Mouse (Mus musculus) kidney, postnatal 14 days (tissue): ENCODE data around the gene Usp30.

Experiments used
- DNase-seq: peaks from one replicate; pipeline ENCODE4 v3.0.0; 2022; ENCODE audit warnings: mixed read lengths

Usp30 gene

GRCm38 (mm10) chr5:114129550-114130210 is 64.4 kb downstream of the Usp30 start:
- no peak for DNase-seq

DNA sequence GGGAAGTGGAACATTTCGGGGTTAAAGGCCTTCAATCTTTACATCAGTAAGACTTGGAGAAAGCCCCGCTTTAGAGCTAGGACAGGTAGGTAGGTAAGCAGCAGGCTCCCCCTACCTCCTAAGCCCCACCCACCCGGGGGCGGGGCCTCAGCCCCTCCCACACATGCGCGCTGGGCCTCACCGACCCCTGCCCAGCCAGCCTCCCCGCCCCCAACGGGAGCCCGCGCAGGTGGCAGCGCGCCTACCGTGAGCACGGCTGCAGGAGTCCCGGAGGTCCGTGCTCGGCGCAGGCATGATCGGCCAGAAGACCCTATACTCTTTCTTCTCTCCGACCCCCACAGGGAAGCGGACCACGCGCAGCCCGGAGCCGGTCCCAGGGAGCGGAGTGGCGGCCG is 64.9 kb downstream of the Usp30 start, which contains the start of gene Ung:
Ung (plus strand) TSS at position 176 of the 395 bp plus-strand sequence.
- peak; percentile 73 for DNase-seq

GRCm38 (mm10) chr5:114130698-114131520 is 65.6 kb downstream of the Usp30 start:
- peak; percentile 95 for DNase-seq

DNA sequence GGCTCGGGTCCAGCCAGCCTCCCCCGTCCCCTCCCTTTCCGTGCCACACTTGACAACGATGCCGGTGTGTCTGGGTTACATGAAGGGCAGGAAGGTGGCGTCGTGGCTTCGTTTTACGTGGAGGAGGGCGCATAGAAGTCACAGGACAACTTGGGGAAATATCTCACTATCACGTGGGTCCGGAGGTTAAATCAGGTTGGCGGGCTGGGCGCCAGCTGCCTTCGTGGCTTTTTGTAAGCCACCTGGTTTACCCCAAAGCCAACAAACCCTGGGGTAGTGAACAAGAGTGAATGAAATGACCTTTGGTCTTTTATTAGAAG is 66.2 kb downstream of the Usp30 start:
- peak; percentile 69 for DNase-seq

DNA sequence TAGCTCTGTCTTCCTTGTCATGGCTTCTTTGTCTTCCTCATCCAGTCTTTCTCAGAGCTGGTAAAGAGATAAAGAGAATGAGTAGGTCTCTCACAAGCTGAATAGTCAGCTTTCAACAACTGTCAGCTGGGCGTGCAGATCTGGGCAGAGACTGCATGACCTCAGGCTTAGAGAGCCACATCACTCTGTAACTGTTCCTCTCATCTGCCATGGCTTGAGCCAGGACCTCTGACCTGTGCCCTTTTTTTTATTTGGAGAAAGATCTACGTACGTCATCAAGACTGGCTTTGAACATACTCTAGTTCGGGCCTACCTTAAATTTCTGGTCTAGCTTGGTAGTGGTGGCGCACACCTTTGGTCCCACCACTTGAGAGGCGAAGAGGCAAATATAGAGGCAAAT is 67.6 kb downstream of the Usp30 start:
- no peak for DNase-seq

GRCm38 (mm10) chr5:114134091-114134534 is 68.9 kb downstream of the Usp30 start:
- peak; percentile 55 for DNase-seq

DNA sequence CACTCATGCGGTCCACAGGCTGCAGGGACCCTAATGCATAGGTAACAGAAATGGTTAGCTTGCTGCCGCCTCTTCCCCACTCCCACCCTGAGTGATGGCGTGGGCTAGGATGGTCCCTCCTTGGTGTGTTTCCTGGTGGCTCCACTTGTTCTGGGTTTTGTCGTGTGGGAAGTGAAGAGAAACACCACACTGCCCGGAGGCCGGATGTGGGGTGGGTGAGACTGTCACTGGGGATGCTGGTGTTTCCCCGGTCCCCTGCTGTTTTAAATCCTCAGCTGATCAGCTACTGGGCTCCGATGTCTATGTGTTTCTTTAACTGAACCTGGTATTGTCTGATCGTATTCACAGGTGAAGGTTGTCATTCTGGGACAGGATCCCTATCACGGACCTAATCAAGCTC is 70.3 kb downstream of the Usp30 start:
- DNase-seq: no peak

GRCm38 (mm10) chr5:114137481-114138276 is 72.4 kb downstream of the Usp30 start:
- no peak for DNase-seq

DNA sequence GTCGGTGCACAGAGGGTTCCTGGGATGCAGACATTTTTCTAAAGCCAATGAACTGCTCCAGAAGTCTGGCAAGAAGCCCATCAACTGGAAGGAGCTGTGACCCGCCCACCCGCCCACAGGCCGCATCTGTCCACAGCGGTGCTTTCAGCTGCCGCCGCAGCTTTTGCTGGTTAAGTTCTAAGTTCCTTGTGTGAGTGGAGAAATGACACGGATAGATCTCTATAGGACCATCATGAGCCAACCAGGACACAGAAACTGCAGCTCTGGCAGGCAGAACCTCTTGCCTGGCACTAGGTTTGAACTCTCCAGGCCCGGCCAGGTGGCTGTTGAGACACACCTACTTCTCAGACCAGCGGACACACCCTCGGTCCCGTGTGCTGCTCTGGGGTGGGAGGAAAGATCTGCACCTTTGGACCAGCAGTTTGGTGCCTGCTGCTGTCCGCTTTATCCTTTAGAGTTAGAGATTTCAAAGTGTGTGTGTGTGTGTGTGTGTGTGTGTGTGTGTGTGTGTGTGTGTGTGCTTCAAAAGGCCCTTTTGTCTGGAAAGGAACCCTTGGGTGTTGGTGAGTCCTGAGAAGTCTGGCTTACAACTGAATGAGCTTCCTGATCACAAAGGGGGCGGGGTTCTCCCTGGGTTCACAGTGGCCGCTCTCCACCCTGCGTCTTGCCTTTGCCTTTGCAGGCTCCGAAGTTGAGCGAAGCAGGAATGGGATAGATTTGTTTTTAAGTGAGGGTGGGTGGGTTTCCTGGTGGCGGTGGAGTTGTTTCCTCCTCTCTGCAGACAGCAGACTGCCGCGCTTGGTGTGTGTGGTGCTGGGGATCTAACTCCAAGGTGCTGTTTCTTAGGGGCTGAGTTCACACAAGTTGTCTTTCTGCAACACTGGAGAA is 73.3 kb downstream of the Usp30 start:
- DNase-seq: peak; percentile 57

DNA sequence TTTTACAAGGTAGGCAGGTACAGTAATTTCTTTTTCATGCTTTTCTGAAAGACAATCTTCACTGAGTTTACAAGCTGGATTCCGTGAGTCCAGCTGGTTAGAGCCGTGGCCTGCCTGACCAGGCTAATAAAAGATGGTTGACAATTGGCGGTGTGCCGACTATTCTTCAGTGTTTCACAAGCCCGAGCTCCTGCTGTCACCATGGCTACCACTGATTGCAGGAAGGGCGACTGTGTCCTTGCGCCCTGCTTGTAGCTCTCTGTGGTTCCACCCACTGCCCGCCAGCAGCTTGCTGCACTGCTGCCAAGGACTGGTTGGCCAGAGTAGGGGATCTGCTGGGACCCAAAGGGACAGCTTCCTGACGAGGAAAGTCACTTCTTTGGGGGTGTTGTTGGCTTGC is 73.9 kb downstream of the Usp30 start:
- peak; percentile 93 for DNase-seq

DNA sequence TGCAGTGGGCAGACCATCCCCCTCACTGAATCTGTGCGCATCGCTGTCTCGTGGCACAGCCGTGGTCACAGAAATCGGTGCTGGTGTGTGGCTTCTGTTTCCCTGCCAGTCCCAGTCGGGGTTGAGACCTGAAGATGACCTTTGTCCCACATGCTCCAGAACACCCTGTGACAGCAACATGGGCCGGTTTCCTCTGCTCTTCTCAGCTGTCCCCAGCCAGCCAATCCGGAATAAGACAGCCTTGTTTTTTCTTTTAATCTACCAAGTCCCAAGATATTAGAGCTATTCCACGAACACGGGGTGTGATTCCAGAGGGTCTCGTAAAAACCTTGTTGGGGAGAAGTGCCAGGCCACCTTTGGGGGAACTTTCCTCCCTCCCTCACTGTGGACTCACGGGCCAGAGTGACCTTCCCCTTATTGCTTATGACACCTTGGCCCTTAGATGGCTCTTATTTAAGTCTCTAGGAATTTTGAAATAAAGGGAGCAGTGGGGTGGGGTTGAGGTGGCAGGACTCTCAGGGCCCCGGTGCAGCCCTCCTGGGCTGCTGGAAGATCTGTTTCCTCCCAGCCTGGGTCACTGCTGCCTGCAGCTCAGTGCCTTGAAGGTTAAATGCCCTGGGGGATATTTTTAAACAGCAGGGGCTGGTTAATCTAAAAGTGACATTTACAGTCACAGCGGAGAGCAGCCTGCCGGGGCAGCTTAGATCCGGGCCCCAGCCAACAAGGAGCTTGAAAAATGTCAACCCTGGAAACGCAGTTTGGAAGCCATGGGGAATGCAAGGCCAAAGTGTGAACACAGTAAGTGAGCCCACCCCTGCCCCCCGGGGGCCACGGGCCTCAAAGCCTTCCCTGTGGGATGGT is 81.0 kb downstream of the Usp30 start, which contains the start of gene Acacb:
Acacb (plus strand) TSS at position 508 of the 861 bp plus-strand sequence.
- DNase-seq: peak; percentile 57

GRCm38 (mm10) chr5:114147043-114147972 is 82.0 kb downstream of the Usp30 start:
- no peak for DNase-seq

DNA sequence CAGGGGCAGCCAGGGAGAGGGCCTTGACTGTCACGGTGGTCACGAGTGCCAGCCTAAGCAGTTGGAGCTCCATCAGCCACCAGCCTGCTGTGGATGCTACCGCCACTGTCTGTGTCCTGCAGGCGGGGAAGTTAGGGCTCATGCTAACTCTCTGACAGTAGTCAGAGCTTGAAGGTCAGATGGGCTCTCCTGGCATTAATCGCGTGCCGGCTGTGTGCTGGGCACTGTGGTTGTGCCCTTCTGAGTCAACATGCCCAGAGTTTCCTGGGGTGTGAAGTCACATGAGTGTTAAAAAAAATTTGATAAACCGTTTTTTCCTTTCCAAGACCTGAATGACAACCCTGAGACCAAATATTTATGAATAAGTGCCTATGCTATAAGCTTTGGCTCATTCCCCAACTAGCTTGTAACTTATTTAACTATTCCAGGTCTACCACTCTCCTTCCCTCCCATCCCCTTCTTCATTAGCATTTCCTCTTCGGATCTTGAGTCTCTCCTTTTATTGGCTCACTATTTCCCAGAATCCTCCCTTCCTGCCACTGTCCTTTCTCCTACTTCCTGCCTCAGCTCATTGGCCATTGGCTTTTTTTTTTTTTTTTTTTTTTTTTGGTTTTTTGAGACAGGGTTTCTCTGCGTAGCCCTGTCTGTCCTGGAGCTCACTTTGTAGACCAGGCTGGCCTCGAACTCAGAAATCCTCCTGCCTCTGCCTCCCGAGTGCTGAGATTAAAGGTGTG is 87.3 kb downstream of the Usp30 start:
- DNase-seq: peak; percentile 32

GRCm38 (mm10) chr5:114153490-114153889 is 88.2 kb downstream of the Usp30 start:
- DNase-seq: peak; percentile 39

GRCm38 (mm10) chr5:114154765-114155164 is 89.5 kb downstream of the Usp30 start:
- DNase-seq: no peak

DNA sequence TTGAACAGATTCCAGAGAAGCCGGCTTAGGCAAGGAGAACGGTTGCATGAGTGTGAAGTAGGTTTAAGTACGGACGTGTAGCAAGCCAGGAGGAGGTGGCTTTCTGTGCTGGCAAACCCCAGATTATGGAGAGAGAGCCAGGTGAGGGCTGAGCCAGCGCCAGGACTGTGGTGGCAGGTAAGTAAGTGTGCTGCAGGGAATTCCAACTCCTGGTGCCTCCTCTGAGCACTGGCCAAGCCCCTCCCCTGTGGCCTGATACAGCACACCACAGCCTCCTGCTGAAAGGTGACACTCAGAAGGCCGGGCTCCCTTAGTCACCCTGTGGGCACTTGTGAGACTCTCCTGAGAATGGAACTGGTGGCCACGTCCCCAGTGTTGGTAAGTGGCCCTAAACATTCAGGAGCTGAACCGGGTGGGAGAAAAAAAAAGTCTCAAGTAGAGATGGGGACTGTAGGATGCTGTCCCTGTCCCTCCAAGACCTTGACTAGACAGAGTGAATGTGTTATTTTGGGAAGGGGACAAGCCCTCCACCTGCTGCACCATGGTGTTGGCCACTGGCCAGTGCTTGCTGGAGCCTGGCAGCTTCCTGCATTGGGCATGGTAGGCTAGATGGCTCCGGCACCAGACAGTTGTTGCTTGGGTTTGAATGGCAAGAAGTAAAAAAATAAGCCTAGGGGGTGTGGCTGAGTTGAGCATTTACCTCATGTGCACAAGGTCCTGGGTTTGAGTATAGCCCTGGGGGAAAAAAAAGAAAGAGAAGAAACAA is 90.1 kb downstream of the Usp30 start:
- peak; percentile 49 for DNase-seq

GRCm38 (mm10) chr5:114157236-114157635 is 92.0 kb downstream of the Usp30 start:
- DNase-seq: no peak

DNA sequence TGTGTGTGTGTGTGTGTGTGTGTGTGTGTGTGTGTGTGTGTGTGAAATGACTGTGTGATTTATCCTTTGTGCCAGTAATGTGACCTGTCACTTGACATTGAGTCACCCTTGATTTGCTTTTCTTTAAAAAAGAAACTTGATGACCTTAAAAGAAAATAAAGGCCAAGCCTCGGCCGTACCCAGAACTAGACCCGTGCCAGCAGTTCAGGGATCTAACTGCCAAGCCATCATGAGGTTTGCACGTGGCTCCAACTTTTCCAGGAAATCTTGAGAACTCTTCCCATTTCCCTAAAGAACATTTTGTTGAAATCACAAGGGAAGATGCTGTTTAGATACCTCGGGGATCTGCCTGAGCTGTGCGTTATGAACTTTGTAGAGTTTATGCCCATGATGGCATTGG is 96.2 kb downstream of the Usp30 start:
- no peak for DNase-seq
